Mouse (Mus musculus) G1E (cell line): ENCODE results near the gene Lrig1.

Experiments
- CTCF ChIP-seq: IDR thresholded peaks from 2 replicates; pipeline ENCODE4 v1.5.1; 2012; ENCODE audit warnings: low read depth, low read length, inconsistent platforms, mixed read lengths
- GATA1 ChIP-seq: IDR thresholded peaks from 2 replicates; pipeline ENCODE4 v1.6.1; 2012; ENCODE audit warnings: borderline replicate concordance, low read length, inconsistent platforms, mixed read lengths
- POLR2AphosphoS5 ChIP-seq: IDR thresholded peaks from 2 replicates; pipeline ENCODE4 v1.6.1; 2012; ENCODE audit warnings: low read depth, low read length, inconsistent platforms; ENCODE audit not compliant: insufficient replicate concordance
- TAL1 ChIP-seq: conservative IDR thresholded peaks from 2 replicates; pipeline ENCODE4 v1.6.1; 2012; ENCODE audit warnings: low read depth, low read length, inconsistent platforms, mixed read lengths

- TF ChIP-seq CTCF, result no peak
- TF ChIP-seq GATA1, result no peak
- no peak for TF ChIP-seq TAL1
- TF ChIP-seq POLR2AphosphoS5, result no peak
Measured at GRCm38 (mm10) chr6:94666432-94667119, 33.4 kb downstream of the Lrig1 start.
